ENCODE assay signal across 7 mouse cellular contexts in the genomic region with DNA sequence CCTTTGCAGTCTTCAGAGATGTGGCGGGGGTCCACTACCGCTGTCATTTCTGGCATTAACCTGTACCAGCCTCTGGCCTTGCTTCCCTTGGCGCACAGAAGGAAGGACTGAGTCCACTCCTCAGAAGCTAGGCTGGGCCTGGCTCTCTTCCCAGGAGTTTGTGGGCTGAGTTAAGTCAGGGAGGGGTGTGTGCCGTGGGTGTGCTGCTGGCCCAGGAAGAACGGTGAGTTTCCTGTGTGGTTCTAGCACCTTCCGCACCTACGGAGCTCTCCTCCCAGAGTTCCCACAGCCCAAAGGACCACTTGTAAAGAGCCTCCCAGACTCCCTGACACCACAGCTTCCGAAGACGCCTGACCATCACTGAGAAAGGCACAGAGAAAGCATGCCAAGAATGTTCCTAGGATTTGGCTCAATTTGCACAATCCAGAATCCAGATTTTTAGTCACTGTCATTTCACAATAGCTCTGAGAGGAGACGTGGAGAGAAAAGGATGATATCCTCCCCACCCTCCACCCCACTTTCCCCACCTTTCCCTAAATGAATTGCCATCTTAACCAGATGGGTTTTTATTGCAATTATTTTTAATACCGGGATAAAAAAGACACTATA.
DNase-seq lines count a peak whose midpoint lies in the region; ATAC-seq and TF ChIP-seq lines count a peak whose summit lies in the region.

No protein-coding gene starts in this region.

- no peaks in the 10 kb centered on the region for H3K27me3 ChIP-seq in Patski

- TF ChIP-seq POLR2A in lung, adult 2 months (IDR thresholded peaks at IDR 0.05; ENCODE audit: borderline replicate concordance, extremely low read depth, low read depth, low read length) = no peak

- DNase-seq in Patski (ENCODE audit: low read depth, low spot score) = no peak
- peak; percentile 75 to 77 for DNase-seq in adrenal gland, postnatal 36 days
- peak; percentile 54 for DNase-seq in gastrocnemius, adult 18-20 months (ENCODE audit: low spot score)
- DNase-seq in kidney, adult 8-10 months = peak; percentile 80 to 83
- peak; percentile 74 for DNase-seq in lung, adult 2 months
- DNase-seq in telencephalon, adult 2 months (ENCODE audit: low read depth, low spot score) = peak; percentile 88

- no peak for TF ChIP-seq CTCF in Patski (IDR thresholded peaks at IDR 0.05)
- TF ChIP-seq CTCF in lung, adult 2 months (IDR thresholded peaks at IDR 0.05; ENCODE audit: insufficient read depth, low read length) = no peak

- H3K4me1 ChIP-seq in lung, adult 2 months (ENCODE audit: control insufficient read depth, insufficient read depth, low read length) = peaks cover 18% of the 10 kb centered on the region

- WGBS in lung, adult 2 months = 25% methylated on average over 11 of the region's 11 CpGs

- CTCF ChIA-PET in Patski (lab: Charles Lee) = interaction anchor here (0.8 to 2.6 kb wide), 7 partner anchors 17 to 58 kb away, joined by 3 to 7 read pairs (median 4); no protein-coding TSS in a partner anchor

- ATAC-seq in Patski = peak; percentile 57
- no peak for ATAC-seq in activated CD4-positive, CD25-positive, alpha-beta regulatory T cell, adult 4 months

- POLR2A ChIA-PET in Patski (lab: Charles Lee) = interaction anchor here (0.7 to 2.7 kb wide), 3 partner anchors 43 to 494 kb away, joined by 4 to 13 read pairs (median 4); no protein-coding TSS in a partner anchor

- H3K4me3 ChIP-seq in lung, adult 2 months (replicated peaks; ENCODE audit: extremely low read depth, low read depth, low read length) = peak overlapping the region; percentile 27

- in situ Hi-C loops in Patski (cut with MboI; ENCODE audit: low pct_unique_long_range_greater_than_20kb) = no loop called here
